Mouse (Mus musculus) kidney, adult 18-20 months (tissue): ENCODE results near the gene Pde11a.
A peak's percentile ranks its signal among the peaks of the same experiment; 100 is the strongest.

Source experiments
- DNase-seq: peaks from one replicate; pipeline ENCODE4 v3.0.0; 2021

Pde11a gene

GRCm38 (mm10) chr2:76132983-76133382 lies 205.6 kb downstream of the Pde11a start:
- no peak for DNase-seq

- no peak for DNase-seq
These were observed 208.5 kb downstream of the Pde11a start for GRCm38 (mm10) chr2:76129933-76130627.

GRCm38 (mm10) chr2:76129058-76129437 lies 209.5 kb downstream of the Pde11a start:
- no peak for DNase-seq

- no peak for DNase-seq
These were observed 210.2 kb downstream of the Pde11a start for GRCm38 (mm10) chr2:76128105-76129057.

- DNase-seq, result no peak
These were observed 211.9 kb downstream of the Pde11a start for GRCm38 (mm10) chr2:76126651-76127050.

GRCm38 (mm10) chr2:76124821-76125220 lies 213.8 kb downstream of the Pde11a start:
- no peak for DNase-seq

GRCm38 (mm10) chr2:76122167-76122566 lies 216.4 kb downstream of the Pde11a start:
- no peak for DNase-seq

GRCm38 (mm10) chr2:76119848-76120247 lies 218.7 kb downstream of the Pde11a start:
- no peak for DNase-seq

- DNase-seq, result no peak
These were observed 220.1 kb downstream of the Pde11a start for GRCm38 (mm10) chr2:76118491-76118890.

GRCm38 (mm10) chr2:76117219-76117618 lies 221.4 kb downstream of the Pde11a start:
- no peak for DNase-seq

- DNase-seq, result peak; percentile 59
These were observed 222.9 kb downstream of the Pde11a start for GRCm38 (mm10) chr2:76115696-76116095.

GRCm38 (mm10) chr2:76114734-76115133 lies 223.8 kb downstream of the Pde11a start:
- no peak for DNase-seq

- DNase-seq, result no peak
These were observed 228.9 kb downstream of the Pde11a start for GRCm38 (mm10) chr2:76109653-76110052.

- no peak for DNase-seq
These were observed 236.5 kb downstream of the Pde11a start for GRCm38 (mm10) chr2:76101889-76102602.

GRCm38 (mm10) chr2:76100597-76100996 lies 238.0 kb downstream of the Pde11a start:
- DNase-seq, result no peak

GRCm38 (mm10) chr2:76099726-76100347 lies 238.7 kb downstream of the Pde11a start:
- no peak for DNase-seq

GRCm38 (mm10) chr2:76098381-76098780 lies 240.2 kb downstream of the Pde11a start:
- no peak for DNase-seq

- DNase-seq, result no peak
These were observed 240.7 kb downstream of the Pde11a start for GRCm38 (mm10) chr2:76097847-76098246.

- no peak for DNase-seq
These were observed 241.3 kb downstream of the Pde11a start for GRCm38 (mm10) chr2:76097284-76097683.

GRCm38 (mm10) chr2:76095861-76096260 lies 242.7 kb downstream of the Pde11a start:
- DNase-seq, result no peak

GRCm38 (mm10) chr2:76090506-76090905 lies 248.1 kb downstream of the Pde11a start:
- DNase-seq, result no peak

- DNase-seq, result no peak
These were observed 249.7 kb downstream of the Pde11a start for GRCm38 (mm10) chr2:76088844-76089243.

GRCm38 (mm10) chr2:76088413-76088812 lies 250.2 kb downstream of the Pde11a start:
- DNase-seq, result no peak
